Mouse (Mus musculus): Measurements from ENCODE around the gene Fis1. TPM values are rescaled to one million over a fixed set of nuclear protein-coding genes. Genes with fewer than 3 reads are reported as not detected.
A peak's percentile ranks its signal among the peaks of the same experiment; 100 is the strongest.
"Not testable (repeated sequence)": the region's sequence is repeated elsewhere in the genome, so short reads cannot be mapped to it uniquely, and the experiment has no call there.

Fis1 gene
- polyA plus RNA-seq, 1 experiment from 2014 or later: 299 TPM

GRCm38 (mm10) chr5:136945084-136945483 is 8.0 kb upstream of the Fis1 start:
- Histone ChIP-seq H3K4me2 (ENCODE audit: low read depth, severe bottlenecking) (no peak overlapping the region), H3K27me3 (ENCODE audit: control insufficient read depth, insufficient read depth, low read length) (no peaks in the 10 kb centered on the region), H3K27ac (replicated peaks; ENCODE audit: low read depth, low read length) (no peak overlapping the region), H3K9ac (ENCODE audit: low read length) (no peak overlapping the region), H3K9me3 (ENCODE audit: control insufficient read depth, low read length) (no peaks in the 10 kb centered on the region), H3K36me3 (ENCODE audit: control insufficient read depth, insufficient read depth, low read length) (no peaks in the 10 kb centered on the region), H3K4me3 (ENCODE audit: low read depth, low read length) (no peak overlapping the region), H3K4me1 (ENCODE audit: control insufficient read depth, insufficient read depth, low read length) (no peaks in the 10 kb centered on the region)
- 82% methylated on average over 12 of the region's 12 CpGs for WGBS
- ATAC-seq (ENCODE audit: insufficient number of reproducible peaks, low FRiP score, low TSS enrichment, low read depth) (no peak), DNase-seq (ENCODE audit: low spot score) (no peak)

GRCm38 (mm10) chr5:136947874-136948273 is 5.2 kb upstream of the Fis1 start:
- DNase-seq (ENCODE audit: low spot score) (no peak), ATAC-seq (ENCODE audit: insufficient number of reproducible peaks, low FRiP score, low TSS enrichment, low read depth) (no peak)
- H3K4me1 ChIP-seq (ENCODE audit: control insufficient read depth, insufficient read depth, low read length): no peaks in the 10 kb centered on the region
- no peak overlapping the region for H3K4me3 ChIP-seq (ENCODE audit: low read depth, low read length)
- no peak overlapping the region for H3K4me2 ChIP-seq (ENCODE audit: low read depth, severe bottlenecking)
- H3K9ac ChIP-seq (ENCODE audit: low read length): no peak overlapping the region
- no peaks in the 10 kb centered on the region for H3K9me3 ChIP-seq (ENCODE audit: control insufficient read depth, low read length)
- no peaks in the 10 kb centered on the region for H3K36me3 ChIP-seq (ENCODE audit: control insufficient read depth, insufficient read depth, low read length)
- H3K27me3 ChIP-seq (ENCODE audit: control insufficient read depth, insufficient read depth, low read length): no peaks in the 10 kb centered on the region
- no peak overlapping the region for H3K27ac ChIP-seq (replicated peaks; ENCODE audit: low read depth, low read length)

GRCm38 (mm10) chr5:136949551-136950336 is 3.3 kb upstream of the Fis1 start:
- not testable (repeated sequence) for H3K4me3 ChIP-seq (ENCODE audit: low read depth, low read length); ATAC-seq (ENCODE audit: insufficient number of reproducible peaks, low FRiP score, low TSS enrichment, low read depth); H3K4me2 ChIP-seq (ENCODE audit: low read depth, severe bottlenecking); H3K9ac ChIP-seq (ENCODE audit: low read length); H3K4me1 ChIP-seq (ENCODE audit: control insufficient read depth, insufficient read depth, low read length); H3K27ac ChIP-seq (replicated peaks; ENCODE audit: low read depth, low read length); H3K27me3 ChIP-seq (ENCODE audit: control insufficient read depth, insufficient read depth, low read length); H3K9me3 ChIP-seq (ENCODE audit: control insufficient read depth, low read length); DNase-seq (ENCODE audit: low spot score); H3K36me3 ChIP-seq (ENCODE audit: control insufficient read depth, insufficient read depth, low read length)
- 90% methylated on average over 14 of the region's 14 CpGs for WGBS

- H3K36me3 ChIP-seq (ENCODE audit: control insufficient read depth, insufficient read depth, low read length): no peaks in the 10 kb centered on the region
- H3K4me1 ChIP-seq (ENCODE audit: control insufficient read depth, insufficient read depth, low read length): 0 out of 2 replicates have a peak, but pooled peaks cover 4% of the 10 kb centered on the region
- H3K9ac ChIP-seq (ENCODE audit: low read length): no peak overlapping the region
- H3K4me3 ChIP-seq (ENCODE audit: low read depth, low read length): no peak overlapping the region
- H3K4me2 ChIP-seq (ENCODE audit: low read depth, severe bottlenecking): no peak overlapping the region
- H3K9me3 ChIP-seq (ENCODE audit: control insufficient read depth, low read length): no peaks in the 10 kb centered on the region
- H3K27me3 ChIP-seq (ENCODE audit: control insufficient read depth, insufficient read depth, low read length): no peaks in the 10 kb centered on the region
- H3K27ac ChIP-seq (replicated peaks; ENCODE audit: low read depth, low read length): no peak overlapping the region
- ATAC-seq (ENCODE audit: insufficient number of reproducible peaks, low FRiP score, low TSS enrichment, low read depth) (no peak), DNase-seq (ENCODE audit: low spot score) (no peak)
- WGBS: 91% methylated on average over 6 of the region's 6 CpGs
Measured at GRCm38 (mm10) chr5:136950521-136950920, 2.6 kb upstream of the Fis1 start.

GRCm38 (mm10) chr5:136952153-136952552 is 922 bp upstream of the Fis1 start:
- ATAC-seq (ENCODE audit: insufficient number of reproducible peaks, low FRiP score, low TSS enrichment, low read depth) (no peak), DNase-seq (ENCODE audit: low spot score) (no peak)
- no peaks in the 10 kb centered on the region for H3K27me3 ChIP-seq (ENCODE audit: control insufficient read depth, insufficient read depth, low read length)
- no peaks in the 10 kb centered on the region for H3K9me3 ChIP-seq (ENCODE audit: control insufficient read depth, low read length)
- no peak overlapping the region for H3K4me2 ChIP-seq (ENCODE audit: low read depth, severe bottlenecking)
- H3K27ac ChIP-seq (replicated peaks; ENCODE audit: low read depth, low read length): no peak overlapping the region
- no peak overlapping the region for H3K4me3 ChIP-seq (ENCODE audit: low read depth, low read length)
- H3K36me3 ChIP-seq (ENCODE audit: control insufficient read depth, insufficient read depth, low read length): no peaks in the 10 kb centered on the region
- H3K9ac ChIP-seq (ENCODE audit: low read length): no peak overlapping the region
- 0 out of 2 replicates have a peak, but pooled peaks cover 4% of the 10 kb centered on the region for H3K4me1 ChIP-seq (ENCODE audit: control insufficient read depth, insufficient read depth, low read length)
- WGBS: 78% methylated on average over 4 of the region's 4 CpGs

- DNase-seq (ENCODE audit: low spot score) (peak; percentile 28), ATAC-seq (ENCODE audit: insufficient number of reproducible peaks, low FRiP score, low TSS enrichment, low read depth) (no peak)
- H3K4me2 ChIP-seq (ENCODE audit: low read depth, severe bottlenecking): peak overlapping the region; percentile 67
- H3K36me3 ChIP-seq (ENCODE audit: control insufficient read depth, insufficient read depth, low read length): no peaks in the 10 kb centered on the region
- H3K9me3 ChIP-seq (ENCODE audit: control insufficient read depth, low read length): no peaks in the 10 kb centered on the region
- H3K4me3 ChIP-seq (ENCODE audit: low read depth, low read length): peak overlapping the region; percentile 73
- no peaks in the 10 kb centered on the region for H3K27me3 ChIP-seq (ENCODE audit: control insufficient read depth, insufficient read depth, low read length)
- no peak overlapping the region for H3K27ac ChIP-seq (replicated peaks; ENCODE audit: low read depth, low read length)
- 0 out of 2 replicates have a peak, but pooled peaks cover 4% of the 10 kb centered on the region for H3K4me1 ChIP-seq (ENCODE audit: control insufficient read depth, insufficient read depth, low read length)
- 4% methylated on average over 12 of the region's 12 CpGs for WGBS
- peak overlapping the region; percentile 72 for H3K9ac ChIP-seq (ENCODE audit: low read length)
Measured at GRCm38 (mm10) chr5:136953440-136953951, 421 bp downstream of the Fis1 start.

- Histone ChIP-seq H3K4me1 (ENCODE audit: control insufficient read depth, insufficient read depth, low read length) (0 out of 2 replicates have a peak, but pooled peaks cover 4% of the 10 kb centered on the region), H3K9ac (ENCODE audit: low read length) (no peak overlapping the region), H3K27me3 (ENCODE audit: control insufficient read depth, insufficient read depth, low read length) (no peaks in the 10 kb centered on the region), H3K36me3 (ENCODE audit: control insufficient read depth, insufficient read depth, low read length) (no peaks in the 10 kb centered on the region), H3K27ac (replicated peaks; ENCODE audit: low read depth, low read length) (no peak overlapping the region), H3K4me2 (ENCODE audit: low read depth, severe bottlenecking) (no peak overlapping the region), H3K9me3 (ENCODE audit: control insufficient read depth, low read length) (no peaks in the 10 kb centered on the region), H3K4me3 (ENCODE audit: low read depth, low read length) (no peak overlapping the region)
- DNase-seq (ENCODE audit: low spot score): no peak
- ATAC-seq (ENCODE audit: insufficient number of reproducible peaks, low FRiP score, low TSS enrichment, low read depth): no peak
- 75% methylated on average over 4 of the region's 4 CpGs for WGBS
Measured at GRCm38 (mm10) chr5:136955622-136956021, 2.5 kb downstream of the Fis1 start.

- Histone ChIP-seq H3K4me2 (ENCODE audit: low read depth, severe bottlenecking) (no peak overlapping the region), H3K27me3 (ENCODE audit: control insufficient read depth, insufficient read depth, low read length) (no peaks in the 10 kb centered on the region), H3K4me1 (ENCODE audit: control insufficient read depth, insufficient read depth, low read length) (0 out of 2 replicates have a peak, but pooled peaks cover 4% of the 10 kb centered on the region), H3K9me3 (ENCODE audit: control insufficient read depth, low read length) (no peaks in the 10 kb centered on the region), H3K36me3 (ENCODE audit: control insufficient read depth, insufficient read depth, low read length) (no peaks in the 10 kb centered on the region; the same call in 1 of the 2 replicates), H3K27ac (replicated peaks; ENCODE audit: low read depth, low read length) (no peak overlapping the region), H3K4me3 (ENCODE audit: low read depth, low read length) (no peak overlapping the region), H3K9ac (ENCODE audit: low read length) (no peak overlapping the region)
- DNase-seq (ENCODE audit: low spot score): no peak
- no peak for ATAC-seq (ENCODE audit: insufficient number of reproducible peaks, low FRiP score, low TSS enrichment, low read depth)
- whole genome bisulfite sequencing: 94% methylated on average over 1 of the region's 1 CpGs
Measured at GRCm38 (mm10) chr5:136957250-136957649, 4.2 kb downstream of the Fis1 start.
